Mouse (Mus musculus): ENCODE measurements around the gene Secisbp2. TPM values are rescaled to one million over a fixed set of nuclear protein-coding genes. Genes with fewer than 3 reads are reported as not detected.
A peak's percentile ranks its signal among the peaks of the same experiment; 100 is the strongest.
"Not testable (repeated sequence)": the region's sequence is repeated elsewhere in the genome, so short reads cannot be mapped to it uniquely, and the experiment has no call there.

The Secisbp2 gene
- polyA plus RNA-seq, 1 experiment from 2014 or later = 31.9 TPM

DNA sequence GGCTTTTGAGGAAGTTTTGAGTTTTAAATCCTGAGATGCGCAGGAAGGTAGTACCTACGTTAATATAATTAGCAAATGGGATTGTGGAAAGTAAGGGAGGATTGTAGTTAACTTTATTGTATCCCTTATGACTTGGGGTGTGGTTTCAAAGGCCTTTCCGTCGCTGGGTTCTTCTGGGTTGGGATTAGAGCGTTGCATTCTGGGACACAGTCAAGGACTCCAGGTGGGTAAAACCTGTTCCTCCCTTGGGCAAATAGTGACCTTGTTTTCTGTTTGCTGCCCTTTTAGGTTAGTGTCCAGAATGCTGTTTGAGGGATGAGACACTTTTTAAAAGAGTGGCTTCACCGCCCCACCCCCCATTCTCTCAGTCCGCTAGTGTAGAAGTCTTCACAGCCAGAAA is 5.6 kb upstream of the Secisbp2 start:
- Histone ChIP-seq H3K9me3 (no peaks in the 10 kb centered on the region), H3K27me3 (no peaks in the 10 kb centered on the region), H3K9ac (peak overlapping the region; percentile 73), H3K36me3 (no peaks in the 10 kb centered on the region), H3K4me3 (peak overlapping the region; percentile 71), H3K4me2 (peak overlapping the region; percentile 93), H3K27ac (no peak overlapping the region), H3K4me1 (replicated peaks) (peaks cover 11% of the 10 kb centered on the region)
- ATAC-seq (ENCODE audit: low FRiP score) = no peak
- under 1% methylated on average over 7 of the region's 7 CpGs for WGBS

DNA sequence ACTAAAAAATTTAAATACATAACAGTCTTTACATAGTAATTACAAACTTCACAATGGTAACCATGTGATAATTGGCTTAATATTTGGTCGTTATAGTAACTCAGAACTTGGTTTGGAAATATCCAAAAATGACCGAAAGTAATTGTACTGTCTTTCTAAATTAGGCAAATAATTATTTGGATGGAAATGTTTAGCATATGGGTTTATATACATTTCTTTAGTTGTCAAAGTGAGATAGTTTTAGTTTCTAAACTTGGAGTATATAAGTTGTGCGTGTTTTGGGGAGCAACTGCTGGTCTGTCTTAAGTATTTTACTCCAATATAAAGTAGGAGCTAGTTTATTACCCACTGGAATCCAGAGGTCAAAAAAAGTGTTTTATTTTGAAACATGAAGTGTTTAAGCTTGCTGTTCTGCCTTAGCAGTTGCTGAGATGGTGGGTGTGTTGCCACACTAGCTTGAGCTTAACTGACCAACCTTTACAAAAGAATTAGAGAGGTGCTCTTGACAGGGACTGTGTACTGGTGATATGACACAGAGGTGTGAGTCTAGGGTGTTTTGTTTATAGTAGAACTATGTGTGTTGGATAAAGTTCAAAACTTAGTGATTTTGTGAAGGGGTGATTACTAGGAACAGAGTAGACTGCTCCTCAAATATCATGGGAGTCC is 5.0 kb upstream of the Secisbp2 start:
- 23% methylated on average over 3 of the region's 3 CpGs for WGBS
- Histone ChIP-seq H3K4me2 (peak overlapping the region; percentile 93), H3K27me3 (no peaks in the 10 kb centered on the region), H3K9ac (0 out of 2 replicates have a peak overlapping the region, but pooled peaks have one; percentile 35), H3K36me3 (no peaks in the 10 kb centered on the region), H3K4me3 (peak overlapping the region; percentile 71), H3K4me1 (replicated peaks) (peaks cover 15% of the 10 kb centered on the region), H3K9me3 (no peaks in the 10 kb centered on the region), H3K27ac (no peak overlapping the region)
- ATAC-seq (ENCODE audit: low FRiP score) = no peak

DNA sequence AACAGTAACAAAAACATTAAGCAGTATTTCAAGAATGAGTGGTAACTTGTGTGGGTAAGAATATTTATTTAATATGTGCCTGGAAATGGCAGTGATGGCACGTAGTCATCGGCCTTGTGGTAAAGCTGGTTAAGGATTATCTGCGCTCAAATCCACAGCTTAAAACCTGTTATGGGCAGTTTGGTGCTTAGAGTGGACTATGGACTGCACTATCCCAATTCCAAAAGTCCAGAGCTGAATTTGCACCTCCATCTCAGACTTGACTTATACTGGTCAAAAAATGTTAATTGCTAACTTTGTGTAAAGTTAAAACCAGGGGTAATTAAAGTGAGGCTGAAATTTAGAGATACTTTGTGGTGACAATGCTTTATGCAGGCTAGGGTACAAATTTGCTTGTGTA is 3.7 kb upstream of the Secisbp2 start:
- Histone ChIP-seq H3K4me2 (0 out of 2 replicates have a peak overlapping the region, but pooled peaks have one; percentile 36), H3K27me3 (no peaks in the 10 kb centered on the region), H3K9ac (no peak overlapping the region), H3K36me3 (peaks cover 1% of the 10 kb centered on the region; the same call in 1 of the 2 replicates), H3K4me3 (no peak overlapping the region), H3K27ac (no peak overlapping the region), H3K4me1 (replicated peaks) (peaks cover 24% of the 10 kb centered on the region), H3K9me3 (no peaks in the 10 kb centered on the region)
- WGBS = 90% methylated on average over 3 of the region's 3 CpGs
- ATAC-seq (ENCODE audit: low FRiP score) = no peak

DNA sequence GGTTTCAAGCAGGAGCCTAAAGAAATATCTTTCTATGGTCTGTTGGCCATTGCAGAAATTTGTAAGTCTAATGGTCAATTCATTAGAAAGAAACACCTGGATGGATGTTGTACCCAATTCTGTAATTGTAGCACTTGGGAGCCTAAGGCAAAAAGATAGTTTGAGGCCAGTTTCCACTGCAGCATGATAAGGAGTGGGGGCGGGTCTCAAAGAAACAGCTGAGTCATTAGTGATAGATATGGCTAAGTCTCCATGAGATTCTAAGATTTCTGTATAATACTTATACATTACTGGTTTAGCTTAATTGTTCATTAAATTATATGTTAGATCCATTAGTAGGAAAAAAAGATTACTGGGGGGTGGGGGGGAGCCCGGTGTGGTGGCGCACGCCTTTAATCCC is 3.3 kb upstream of the Secisbp2 start:
- H3K9ac ChIP-seq = no peak overlapping the region
- no peak overlapping the region for H3K27ac ChIP-seq
- 96% methylated on average over 4 of the region's 4 CpGs for WGBS
- H3K36me3 ChIP-seq = peaks cover 6% of the 10 kb centered on the region; the same call in 1 of the 2 replicates
- no peak overlapping the region for H3K4me3 ChIP-seq
- peaks cover 26% of the 10 kb centered on the region for H3K4me1 ChIP-seq (replicated peaks)
- H3K27me3 ChIP-seq = no peaks in the 10 kb centered on the region
- no peak overlapping the region for H3K4me2 ChIP-seq
- no peaks in the 10 kb centered on the region for H3K9me3 ChIP-seq
- no peak for ATAC-seq (ENCODE audit: low FRiP score)

DNA sequence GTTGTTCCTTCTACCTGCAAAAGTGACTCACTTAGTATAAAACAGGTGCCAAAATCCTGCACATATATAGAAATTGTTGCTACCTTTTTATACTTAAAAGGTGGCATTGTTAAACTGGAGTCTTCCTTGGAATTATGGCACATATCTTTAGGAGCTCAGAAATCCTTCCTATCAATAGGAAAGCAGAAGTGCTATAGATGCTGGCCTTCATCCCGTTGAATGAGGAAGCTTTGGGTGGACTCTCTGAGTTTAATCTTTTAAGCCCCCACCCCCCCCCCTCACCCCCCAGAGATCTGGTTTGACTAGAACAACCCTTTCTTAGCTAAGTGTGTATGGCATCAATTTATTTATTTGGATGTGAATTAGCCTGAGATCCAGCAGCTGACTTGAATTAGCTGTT is 1.8 kb upstream of the Secisbp2 start:
- Histone ChIP-seq H3K4me1 (replicated peaks) (peaks cover 26% of the 10 kb centered on the region), H3K9me3 (no peaks in the 10 kb centered on the region), H3K27ac (no peak overlapping the region), H3K9ac (no peak overlapping the region), H3K27me3 (no peaks in the 10 kb centered on the region), H3K4me3 (no peak overlapping the region), H3K36me3 (peaks cover 18% of the 10 kb centered on the region), H3K4me2 (no peak overlapping the region)
- ATAC-seq (ENCODE audit: low FRiP score) = no peak
- 63% methylated on average over 1 of the region's 1 CpGs for WGBS

DNA sequence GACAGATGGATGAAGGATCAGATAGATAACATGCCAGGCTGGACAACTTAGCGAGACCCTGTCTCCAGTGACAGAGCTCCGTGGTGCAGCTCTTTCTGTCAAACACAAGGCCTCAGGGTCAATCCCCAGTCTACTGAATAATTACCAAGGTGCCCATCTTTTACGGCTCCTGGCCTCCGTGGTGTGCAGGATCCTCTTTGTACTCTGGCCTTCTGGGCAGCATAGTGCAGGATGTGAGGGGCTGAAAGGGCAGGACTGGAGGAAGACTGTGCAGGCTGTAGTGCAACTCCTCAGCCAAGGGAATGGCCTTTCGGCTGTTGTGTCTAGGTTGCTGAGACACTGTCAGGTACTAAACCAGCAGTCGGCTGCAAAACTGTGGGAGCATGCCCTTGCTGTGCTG is 1.7 kb downstream of the Secisbp2 start:
- ATAC-seq (ENCODE audit: low FRiP score) = no peak
- H3K27ac ChIP-seq = no peak overlapping the region
- H3K4me3 ChIP-seq = no peak overlapping the region
- H3K27me3 ChIP-seq = no peaks in the 10 kb centered on the region
- 91% methylated on average over 6 of the region's 6 CpGs for WGBS
- no peak overlapping the region for H3K4me2 ChIP-seq
- H3K4me1 ChIP-seq (replicated peaks) = peaks cover 17% of the 10 kb centered on the region
- H3K36me3 ChIP-seq = peaks cover 52% of the 10 kb centered on the region
- H3K9ac ChIP-seq = peak overlapping the region; percentile 35; the same call in 1 of the 2 replicates
- H3K9me3 ChIP-seq = no peaks in the 10 kb centered on the region

DNA sequence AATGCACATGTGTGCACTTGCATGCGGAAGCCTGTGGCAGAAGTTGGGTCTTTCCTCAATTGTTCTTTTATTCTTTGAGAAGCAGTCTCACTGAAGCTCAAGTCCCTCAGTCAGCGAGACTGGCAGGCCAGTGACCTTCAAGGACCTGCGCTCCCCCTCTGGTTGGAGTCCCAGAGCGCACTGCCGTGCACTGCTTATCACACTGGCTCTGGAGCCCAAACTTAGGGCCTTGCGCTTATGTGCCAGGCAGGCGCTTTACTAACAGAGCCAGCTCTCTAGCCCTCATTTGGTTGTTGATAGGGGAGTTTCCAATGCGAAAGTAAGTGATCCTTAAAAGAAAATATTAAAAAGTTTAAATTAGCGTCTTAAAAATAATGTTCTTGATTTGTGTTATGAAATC is 2.5 kb downstream of the Secisbp2 start:
- H3K4me2 ChIP-seq = no peak overlapping the region
- no peaks in the 10 kb centered on the region for H3K9me3 ChIP-seq
- no peak overlapping the region for H3K9ac ChIP-seq
- no peak overlapping the region for H3K4me3 ChIP-seq
- ATAC-seq (ENCODE audit: low FRiP score) = no peak
- no peak overlapping the region for H3K27ac ChIP-seq
- peaks cover 17% of the 10 kb centered on the region for H3K4me1 ChIP-seq (replicated peaks)
- no peaks in the 10 kb centered on the region for H3K27me3 ChIP-seq
- WGBS = 95% methylated on average over 9 of the region's 9 CpGs
- peaks cover 60% of the 10 kb centered on the region for H3K36me3 ChIP-seq

DNA sequence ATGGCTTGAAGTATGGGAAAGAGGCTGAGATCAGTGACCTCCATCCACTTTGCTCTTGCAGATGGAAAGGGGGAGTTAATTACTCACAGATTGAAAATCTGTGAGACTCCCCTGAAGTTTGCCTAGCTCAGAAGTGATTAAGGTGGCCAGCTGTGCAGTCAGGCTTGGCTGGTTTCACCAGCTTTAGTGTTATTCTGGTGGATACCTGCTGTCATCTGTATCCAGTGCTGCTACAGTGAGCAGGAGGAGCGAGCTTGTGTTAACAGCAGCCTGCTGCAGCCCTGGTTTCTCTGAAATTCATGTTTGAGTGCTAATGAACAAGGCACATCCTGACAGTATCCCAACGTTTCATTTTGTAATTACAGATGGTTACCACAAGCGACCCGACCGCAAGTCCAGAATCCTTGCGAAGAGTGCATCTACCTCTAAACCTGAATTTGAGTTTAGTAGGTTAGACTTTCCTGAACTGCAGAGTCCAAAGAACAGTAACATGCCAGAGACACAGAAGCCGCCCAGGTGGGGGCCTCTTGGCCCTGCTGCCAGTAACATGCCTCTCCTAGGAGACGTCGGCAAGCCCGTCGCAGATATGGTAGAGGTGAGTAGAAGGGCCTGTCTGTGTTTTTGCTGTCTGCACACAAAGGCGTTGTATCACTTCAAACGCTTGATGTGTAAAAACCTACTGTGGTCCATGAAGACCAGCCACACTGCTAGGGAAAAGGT is 5.2 kb downstream of the Secisbp2 start:
- no peak overlapping the region for H3K27ac ChIP-seq
- 94% methylated on average over 13 of the region's 13 CpGs for WGBS
- no peak overlapping the region for H3K9ac ChIP-seq
- no peak overlapping the region for H3K4me2 ChIP-seq
- no peaks in the 10 kb centered on the region for H3K27me3 ChIP-seq
- ATAC-seq (ENCODE audit: low FRiP score) = no peak
- H3K36me3 ChIP-seq = peaks cover 83% of the 10 kb centered on the region
- H3K4me3 ChIP-seq = no peak overlapping the region
- peaks cover 10% of the 10 kb centered on the region for H3K4me1 ChIP-seq (replicated peaks)
- H3K9me3 ChIP-seq = no peaks in the 10 kb centered on the region

DNA sequence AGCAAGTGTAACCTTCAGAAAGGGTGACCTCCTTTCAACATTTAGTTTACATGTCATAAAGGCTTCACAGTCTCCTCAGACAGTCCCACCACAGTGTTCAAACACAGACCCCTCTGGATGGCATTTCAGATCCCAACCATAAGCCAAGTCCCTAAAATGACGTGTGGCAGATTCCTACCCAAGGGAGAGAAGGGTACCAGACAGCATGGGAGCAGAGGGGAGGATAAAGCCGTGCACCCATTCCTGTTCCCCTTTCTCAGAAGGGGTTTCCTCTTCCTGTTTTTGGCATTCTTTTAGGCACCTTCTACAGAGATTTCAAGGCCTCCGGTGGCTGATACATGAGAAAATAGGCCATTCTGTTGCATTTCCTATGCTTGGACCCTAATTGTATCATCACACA is 6.6 kb downstream of the Secisbp2 start:
- WGBS = 89% methylated on average over 3 of the region's 3 CpGs

DNA sequence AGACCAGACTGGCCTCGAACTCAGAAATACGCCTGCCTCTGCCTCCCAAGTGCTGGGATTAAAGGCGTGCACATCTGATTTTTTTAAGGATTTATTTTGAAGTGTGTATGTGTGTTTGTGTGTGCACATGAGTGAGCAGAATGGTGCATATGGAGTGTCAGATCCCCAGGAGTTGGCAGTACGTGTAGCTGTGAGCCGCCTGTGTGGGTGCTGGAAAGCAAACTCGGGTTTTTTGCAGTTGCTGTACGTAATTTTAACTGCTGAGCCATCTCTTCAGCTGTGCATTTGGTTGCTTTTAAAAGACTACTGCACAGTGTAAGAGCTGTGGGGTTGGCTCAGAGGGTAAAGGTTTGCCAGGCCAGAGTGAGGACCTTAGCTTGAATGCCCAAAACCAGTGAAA is 8.1 kb downstream of the Secisbp2 start:
- ATAC-seq (ENCODE audit: low FRiP score) = no peak
- 98% methylated on average over 7 of the region's 7 CpGs for WGBS
- Histone ChIP-seq H3K4me1 (replicated peaks) (no peaks in the 10 kb centered on the region), H3K9me3 (no peaks in the 10 kb centered on the region), H3K9ac (no peak overlapping the region), H3K4me3 (no peak overlapping the region), H3K27ac (no peak overlapping the region), H3K4me2 (no peak overlapping the region), H3K36me3 (peaks cover 92% of the 10 kb centered on the region), H3K27me3 (no peaks in the 10 kb centered on the region)

More for the DNA sequence above, 6.6 kb downstream of the Secisbp2 start:
- Histone ChIP-seq H3K4me2 (no peak overlapping the region), H3K27ac (no peak overlapping the region), H3K4me3 (no peak overlapping the region), H3K9me3 (no peaks in the 10 kb centered on the region), H3K27me3 (no peaks in the 10 kb centered on the region), H3K4me1 (replicated peaks) (no peaks in the 10 kb centered on the region), H3K9ac (no peak overlapping the region), H3K36me3 (peaks cover 92% of the 10 kb centered on the region)
- no peak for ATAC-seq (ENCODE audit: low FRiP score)

DNA sequence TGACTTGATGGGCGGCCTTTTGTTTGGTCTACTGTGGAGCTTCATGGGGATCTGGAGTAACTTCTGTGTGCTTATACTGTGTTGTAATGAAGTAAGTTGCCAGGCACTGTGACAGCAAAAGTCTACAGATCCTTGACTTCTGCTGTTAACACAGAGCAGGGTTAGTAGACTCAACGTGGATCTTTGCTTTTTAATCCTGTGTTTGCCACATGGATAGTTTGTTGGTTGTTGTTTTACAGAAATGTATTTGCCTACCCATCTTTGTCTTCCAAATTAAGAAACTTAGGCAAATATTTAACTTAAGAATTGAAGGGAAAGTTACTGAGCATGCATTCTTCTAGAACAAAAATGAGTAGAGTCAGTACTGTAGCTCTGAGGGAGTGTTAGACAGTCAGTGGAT is 12.1 kb downstream of the Secisbp2 start:
- H3K4me2 ChIP-seq = no peak overlapping the region
- H3K9me3 ChIP-seq = no peaks in the 10 kb centered on the region
- ATAC-seq (ENCODE audit: low FRiP score) = no peak
- no peak overlapping the region for H3K27ac ChIP-seq
- H3K36me3 ChIP-seq = peaks cover 92% of the 10 kb centered on the region
- H3K27me3 ChIP-seq = no peaks in the 10 kb centered on the region
- H3K4me1 ChIP-seq (replicated peaks) = no peaks in the 10 kb centered on the region
- WGBS = 95% methylated on average over 2 of the region's 2 CpGs
- no peak overlapping the region for H3K4me3 ChIP-seq
- H3K9ac ChIP-seq = no peak overlapping the region

DNA sequence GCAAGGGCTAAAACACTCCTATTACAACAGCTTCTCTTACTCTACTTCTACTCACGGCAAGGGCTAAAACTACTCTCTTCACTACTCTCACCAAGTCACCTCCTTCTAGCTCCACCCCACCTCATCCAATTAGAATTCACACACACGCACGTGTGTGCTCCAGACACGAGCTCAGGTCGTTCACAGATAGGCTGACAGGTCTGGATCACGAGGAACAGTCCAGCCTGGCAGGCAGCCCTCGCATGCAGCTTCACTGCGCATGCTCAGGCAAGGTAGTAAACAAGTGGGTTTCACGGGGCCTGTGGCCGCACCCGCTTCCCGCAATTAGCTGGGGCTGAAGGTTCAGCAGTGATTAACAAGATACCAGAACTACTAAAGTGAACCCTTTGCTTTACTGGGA is 16.7 kb downstream of the Secisbp2 start:
- H3K27ac ChIP-seq; H3K4me3 ChIP-seq; ATAC-seq (ENCODE audit: low FRiP score); H3K27me3 ChIP-seq; H3K4me2 ChIP-seq; H3K9me3 ChIP-seq; H3K9ac ChIP-seq; H3K4me1 ChIP-seq (replicated peaks): not testable (repeated sequence)
- H3K36me3 ChIP-seq = peaks cover 82% of the 10 kb centered on the region
- 96% methylated on average over 12 of the region's 12 CpGs for WGBS

DNA sequence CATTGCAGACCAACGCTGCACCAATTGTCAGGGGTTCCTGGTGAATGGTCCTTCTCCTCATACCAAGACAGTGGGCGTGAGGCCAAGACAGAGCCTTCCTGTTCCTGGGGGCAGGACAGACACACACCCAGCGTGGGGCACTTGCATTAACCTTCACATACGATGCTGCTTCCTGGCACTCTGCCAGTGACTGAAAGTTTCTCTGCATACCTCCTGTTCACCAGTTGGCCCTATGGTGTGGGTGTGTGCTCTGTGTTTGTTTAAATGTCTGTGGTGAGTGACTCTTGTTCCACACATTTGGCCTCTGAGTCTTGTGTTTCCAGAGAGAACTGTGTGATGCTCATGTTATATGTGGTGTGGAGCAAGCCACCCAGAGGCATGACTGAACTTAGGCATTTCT is 25.1 kb downstream of the Secisbp2 start:
- Histone ChIP-seq H3K4me1 (replicated peaks) (no peaks in the 10 kb centered on the region), H3K4me3 (no peak overlapping the region), H3K4me2 (no peak overlapping the region), H3K9ac (no peak overlapping the region), H3K9me3 (no peaks in the 10 kb centered on the region), H3K27ac (no peak overlapping the region), H3K27me3 (no peaks in the 10 kb centered on the region), H3K36me3 (peaks cover 90% of the 10 kb centered on the region)
- no peak for ATAC-seq (ENCODE audit: low FRiP score)
- 81% methylated on average over 4 of the region's 4 CpGs for WGBS

Measured in hindbrain, embryonic 13.5 days (tissue).